Mouse (Mus musculus) adrenal gland, adult (tissue): ENCODE results near the gene Cnnm2.
A peak's percentile ranks its signal among the peaks of the same experiment; 100 is the strongest.

ENCODE experiments used
- DNase-seq, 2 experiments: peaks; one replicate each; pipeline ENCODE4 v3.0.0; 2022 to 2023; ENCODE audit warnings: low spot score in 1 of 2; ENCODE audit not compliant: inconsistent age in 2 of 2

The Cnnm2 gene

DNA sequence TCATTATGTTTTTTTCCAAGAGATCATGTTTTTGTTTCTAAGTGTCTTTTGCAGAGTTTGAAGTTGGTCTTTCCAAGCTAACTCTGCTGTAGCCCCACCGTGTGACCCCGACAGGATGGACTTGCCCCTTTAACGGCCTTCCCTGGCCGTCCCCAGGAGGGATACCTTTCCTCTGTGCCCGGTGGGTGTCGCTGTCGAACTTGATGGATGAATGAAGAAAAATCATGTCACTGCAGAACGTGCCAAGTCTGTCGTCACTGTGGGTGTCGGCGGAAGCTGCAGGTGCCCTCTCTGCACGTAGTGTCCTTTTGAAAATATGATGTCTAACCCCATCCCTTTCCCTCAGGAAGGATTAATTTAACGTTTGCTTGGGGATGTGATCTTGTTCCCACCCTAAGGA is 117.0 kb downstream of the Cnnm2 start:
- DNase-seq = peak; percentile 76 to 88

DNA sequence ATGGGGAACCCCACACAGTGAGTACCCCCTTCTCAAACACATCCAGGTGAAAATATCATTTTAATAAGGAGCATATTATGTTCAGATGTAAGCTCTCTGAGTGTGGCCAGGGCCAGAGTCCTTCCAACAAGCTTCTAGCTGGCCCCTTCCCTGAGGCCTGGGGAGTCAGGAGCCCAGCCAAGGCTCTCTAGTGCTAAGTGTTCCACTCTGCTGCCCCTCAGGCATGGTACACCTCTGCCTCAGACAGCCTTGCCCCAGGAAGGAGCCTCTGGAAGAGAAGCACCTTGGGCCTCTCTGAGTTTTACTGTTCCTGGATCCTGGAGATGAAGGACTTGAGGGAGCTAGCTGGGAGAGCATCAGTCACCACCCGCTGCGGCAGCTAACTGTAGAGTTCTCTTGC is 118.5 kb downstream of the Cnnm2 start:
- DNase-seq = no peak

DNA sequence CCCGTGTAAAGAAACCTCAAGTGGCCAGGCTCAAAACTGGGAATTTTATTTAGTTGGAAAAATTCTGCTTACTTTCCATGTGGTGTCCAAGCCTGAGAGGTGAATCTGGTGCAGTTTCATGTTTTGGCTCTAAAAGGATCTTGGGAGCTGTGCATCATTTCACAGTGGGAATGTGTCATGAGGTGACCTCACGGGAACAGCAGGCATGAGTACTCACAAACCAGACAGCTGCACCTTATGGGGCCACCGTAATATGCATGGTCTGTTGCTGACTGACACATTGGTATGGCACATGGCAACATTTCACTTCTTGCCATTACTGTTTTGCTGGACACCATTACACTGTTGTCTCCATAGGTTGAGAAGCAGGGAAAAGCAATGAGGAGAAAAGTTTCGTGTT is 124.0 kb downstream of the Cnnm2 start:
- no peak for DNase-seq

DNA sequence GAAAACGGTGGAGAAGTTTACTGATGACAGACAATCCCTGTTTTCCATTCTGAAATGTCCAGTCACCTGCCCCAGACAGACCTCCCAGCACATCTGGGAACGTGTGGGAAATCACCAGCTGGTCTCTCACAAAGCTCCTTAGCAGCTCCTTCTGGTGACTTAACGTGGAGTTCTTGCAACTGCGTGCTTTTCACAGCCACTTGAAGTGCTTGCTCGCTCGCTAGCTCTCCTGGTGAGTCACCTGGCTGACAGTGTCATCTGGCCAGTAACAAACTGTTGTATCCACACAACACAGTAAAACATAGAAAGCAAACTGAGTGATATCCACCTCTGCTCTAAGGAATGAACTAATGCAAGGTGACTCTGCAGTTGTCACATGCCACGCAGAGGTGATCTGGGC is 125.4 kb downstream of the Cnnm2 start:
- no peak for DNase-seq

DNA sequence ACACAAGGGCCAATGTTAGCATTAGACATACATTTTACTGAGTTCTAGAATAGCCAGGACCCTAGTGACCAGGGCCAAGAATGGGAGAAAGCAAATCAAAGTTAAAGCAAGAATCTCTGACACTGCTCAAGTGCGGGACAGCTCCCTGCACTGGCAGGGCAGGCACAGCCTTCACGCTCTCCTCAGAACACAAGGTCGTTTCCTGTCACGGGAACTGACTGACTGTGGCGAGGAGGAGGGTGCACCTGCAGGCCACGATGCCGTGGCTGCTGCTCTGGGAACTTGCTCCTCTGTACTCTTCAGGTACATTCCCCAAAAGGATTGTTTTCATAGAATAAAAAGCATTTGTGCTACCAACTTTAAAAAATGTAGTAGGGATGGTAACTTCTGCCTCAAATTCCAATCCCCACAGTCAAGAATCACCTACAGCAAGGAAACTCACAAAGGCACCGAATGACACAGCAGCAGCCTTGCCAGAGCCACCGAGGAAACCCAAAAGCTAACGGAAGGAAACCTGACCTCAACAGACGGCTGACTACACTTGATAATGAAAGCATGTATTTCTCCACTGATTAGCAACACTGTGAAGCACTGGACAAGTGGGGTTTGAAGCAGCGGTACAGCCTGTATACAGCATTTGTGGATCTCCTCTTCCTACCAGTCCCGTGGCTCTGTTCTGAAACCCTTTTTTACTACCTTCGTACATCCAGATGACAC is 126.6 kb downstream of the Cnnm2 start:
- peak in 1 of 2 experiments; percentile 77 for DNase-seq

DNA sequence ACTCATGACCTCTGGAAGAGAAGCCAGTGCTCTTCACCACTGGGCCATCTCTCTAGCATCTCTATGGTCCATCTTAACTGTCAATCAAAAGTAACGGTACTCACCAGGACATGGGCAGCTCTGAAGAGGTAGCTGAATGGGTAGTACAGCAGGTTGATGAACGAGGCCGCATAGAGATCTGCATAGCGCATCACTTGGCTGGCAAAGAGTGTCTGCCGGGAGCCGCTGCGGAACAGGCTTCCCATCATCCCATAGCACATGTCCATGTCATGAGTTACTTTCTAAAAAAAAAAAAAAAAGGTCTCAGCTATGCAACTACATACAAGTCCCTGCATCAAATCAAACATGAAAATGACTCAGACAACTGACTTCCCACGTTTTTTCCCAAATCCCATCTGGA is 128.3 kb downstream of the Cnnm2 start:
- no peak for DNase-seq

DNA sequence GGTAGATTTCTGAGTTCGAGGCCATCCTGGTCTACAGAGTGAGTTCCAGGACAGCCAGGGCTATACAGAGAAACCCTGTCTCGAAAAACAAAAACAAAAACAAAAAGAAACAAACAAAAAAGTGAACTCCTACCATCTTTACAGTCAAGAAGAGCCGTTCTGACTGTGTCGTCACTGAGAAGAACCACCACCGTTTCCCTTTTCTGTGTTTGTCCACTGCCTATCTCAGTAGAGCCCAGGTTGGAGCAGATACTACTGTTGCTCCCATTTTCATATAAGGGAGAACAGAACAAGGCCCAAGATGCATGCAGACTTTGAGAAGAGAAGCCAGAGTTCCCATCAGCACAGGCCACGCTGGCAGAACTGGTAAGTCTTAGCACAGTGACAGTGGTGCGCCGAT is 129.3 kb downstream of the Cnnm2 start:
- DNase-seq = no peak

DNA sequence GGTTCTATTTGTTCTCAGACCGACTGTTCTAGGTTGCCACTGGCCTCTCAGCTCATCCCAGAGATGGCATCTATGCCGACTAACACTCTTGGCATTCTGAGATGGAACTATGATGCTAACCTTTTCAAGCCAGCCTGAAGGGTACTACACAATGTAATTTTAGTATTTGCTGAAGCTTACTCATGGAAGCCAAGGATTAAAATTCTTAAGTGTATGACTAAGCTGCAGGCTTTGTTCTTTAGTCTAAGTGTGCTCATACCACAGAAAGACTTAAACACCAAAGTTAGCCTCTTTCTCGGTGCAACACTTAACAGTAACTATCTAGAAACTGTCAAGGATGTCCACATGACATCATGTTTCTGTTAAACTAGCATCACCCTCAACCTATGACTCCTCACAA is 131.5 kb downstream of the Cnnm2 start:
- DNase-seq = no peak

DNA sequence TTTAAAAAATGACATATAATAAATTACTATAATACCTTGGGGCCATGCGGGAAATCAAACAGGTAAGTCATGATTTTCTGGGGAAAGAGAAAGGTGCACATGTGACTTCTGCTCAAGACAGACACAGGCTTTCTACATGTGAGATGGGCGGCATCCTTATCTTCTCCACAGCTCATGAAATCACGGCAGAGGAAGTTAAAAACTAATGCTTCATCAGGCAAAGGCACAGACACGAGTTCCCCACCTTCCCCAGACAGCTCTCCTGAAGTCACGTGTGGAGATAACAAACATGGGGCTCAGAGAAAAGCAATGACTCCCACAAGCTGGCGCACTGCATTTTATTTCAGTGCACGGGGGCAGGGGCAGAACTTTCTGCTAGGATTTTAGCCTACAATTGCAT is 132.1 kb downstream of the Cnnm2 start:
- no peak for DNase-seq

DNA sequence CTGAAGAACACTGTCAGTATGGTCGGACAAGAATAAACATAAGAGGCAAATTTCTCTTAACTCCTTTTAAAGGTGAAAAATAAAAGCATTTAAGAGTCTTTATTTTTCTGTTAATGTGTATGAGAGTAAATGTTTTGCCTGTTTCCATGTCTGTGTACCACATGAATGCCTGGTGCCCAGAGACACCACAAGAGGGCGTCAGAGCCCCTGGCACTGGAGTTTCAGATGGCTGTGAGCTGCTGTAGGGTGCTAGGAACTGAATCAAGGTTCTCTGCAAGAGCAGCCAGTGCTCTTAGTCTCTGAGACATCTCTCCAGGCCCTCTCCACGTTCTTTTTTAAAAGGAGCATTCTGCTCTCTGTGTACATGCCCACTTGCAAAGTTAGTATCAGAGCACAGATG is 135.7 kb downstream of the Cnnm2 start:
- DNase-seq = no peak

DNA sequence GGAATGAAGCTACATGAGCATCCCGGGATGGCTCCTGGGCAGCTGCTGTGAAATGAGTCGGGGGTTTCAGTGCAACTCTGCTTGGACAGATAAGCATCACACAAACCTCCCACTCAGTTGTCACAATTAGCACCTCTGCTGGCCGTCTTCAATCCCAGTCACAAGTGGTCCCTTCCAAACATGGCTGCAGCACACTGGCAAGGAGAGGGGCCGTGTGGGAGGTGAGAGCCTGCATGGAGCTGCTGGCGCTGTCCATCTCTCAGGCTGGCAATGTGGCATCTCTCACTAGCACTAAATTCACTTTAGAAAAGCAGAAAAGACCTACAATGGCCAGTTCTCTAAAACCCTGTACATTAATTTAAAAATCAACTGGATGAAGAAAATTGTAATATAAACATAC is 136.8 kb downstream of the Cnnm2 start:
- no peak for DNase-seq

DNA sequence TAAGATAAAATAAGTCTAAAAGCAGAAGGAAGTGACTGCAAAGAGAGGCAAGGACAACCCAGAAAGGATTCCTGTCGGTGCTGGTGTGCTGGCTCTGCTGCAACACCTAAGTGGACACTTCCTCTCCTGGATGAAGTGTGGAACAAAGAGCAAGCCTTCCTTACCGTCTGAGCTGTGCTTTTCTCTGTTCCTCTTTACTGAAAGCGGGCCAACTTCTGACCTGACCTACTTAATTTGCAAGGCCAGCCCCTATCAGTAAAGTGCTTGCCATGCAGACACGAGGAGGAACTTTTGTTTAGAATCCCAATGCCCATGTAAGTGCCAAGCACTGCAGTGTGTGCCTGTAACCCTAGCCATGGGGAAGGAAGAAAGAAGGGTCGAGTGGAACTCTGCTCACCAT is 137.9 kb downstream of the Cnnm2 start:
- peak; percentile 78 to 91 for DNase-seq

DNA sequence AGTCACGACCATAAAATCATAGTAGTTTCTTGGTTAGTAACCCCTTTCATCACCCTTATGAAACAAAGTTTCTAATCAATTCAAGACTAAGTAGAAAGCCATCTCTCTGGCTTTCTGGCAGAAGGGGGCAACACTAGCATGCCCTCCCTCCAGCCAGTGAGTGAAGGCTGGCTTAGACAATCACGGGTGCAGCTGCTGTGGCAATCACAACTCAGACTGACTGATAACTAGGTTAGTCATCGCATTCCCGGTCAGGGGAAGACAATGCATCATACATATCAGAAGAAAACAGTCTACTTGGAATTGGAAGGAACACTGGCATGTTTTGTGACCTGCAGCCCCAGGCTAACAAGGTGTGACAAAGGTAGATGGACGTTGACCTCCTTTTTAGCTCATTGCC is 138.5 kb downstream of the Cnnm2 start:
- DNase-seq = peak; percentile 57 to 87

DNA sequence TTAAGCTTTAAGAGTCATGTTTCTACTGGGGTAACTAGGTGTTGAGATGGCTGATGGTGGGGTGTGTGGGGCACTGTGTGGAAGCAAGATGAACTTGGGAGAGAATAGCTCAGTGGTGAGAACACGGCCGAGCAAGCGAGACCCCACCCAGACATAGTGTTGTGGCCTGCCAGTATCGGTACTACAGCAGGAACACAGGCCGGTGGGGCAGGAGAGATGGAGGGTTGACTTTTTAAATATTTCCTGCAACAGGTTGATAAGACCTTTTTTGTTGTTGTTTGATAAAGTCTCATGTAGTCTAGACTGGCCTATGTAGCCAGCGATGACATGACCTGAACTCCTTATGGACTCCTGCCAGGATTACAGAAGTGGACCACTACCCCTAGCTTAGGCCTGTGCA is 139.4 kb downstream of the Cnnm2 start:
- DNase-seq = no peak

DNA sequence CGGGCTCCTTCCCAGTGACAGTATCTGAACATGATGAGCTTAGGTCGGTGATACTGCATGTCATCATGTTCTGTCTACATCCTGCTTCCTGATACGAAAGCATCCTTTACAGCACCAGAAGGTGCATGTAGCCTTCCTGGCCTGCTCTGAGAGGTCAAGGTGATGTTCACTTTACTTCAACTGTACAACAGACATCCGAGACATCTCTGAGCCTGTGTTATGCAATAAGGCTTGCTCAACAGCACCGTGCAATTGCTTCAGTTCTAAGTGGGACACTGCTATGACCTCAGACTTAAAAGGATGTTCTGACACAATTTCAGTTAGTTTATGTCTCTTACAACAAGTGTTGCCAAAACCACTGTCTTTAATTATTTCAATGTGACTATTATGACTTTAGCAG is 139.9 kb downstream of the Cnnm2 start:
- peak; percentile 75 to 94 for DNase-seq

DNA sequence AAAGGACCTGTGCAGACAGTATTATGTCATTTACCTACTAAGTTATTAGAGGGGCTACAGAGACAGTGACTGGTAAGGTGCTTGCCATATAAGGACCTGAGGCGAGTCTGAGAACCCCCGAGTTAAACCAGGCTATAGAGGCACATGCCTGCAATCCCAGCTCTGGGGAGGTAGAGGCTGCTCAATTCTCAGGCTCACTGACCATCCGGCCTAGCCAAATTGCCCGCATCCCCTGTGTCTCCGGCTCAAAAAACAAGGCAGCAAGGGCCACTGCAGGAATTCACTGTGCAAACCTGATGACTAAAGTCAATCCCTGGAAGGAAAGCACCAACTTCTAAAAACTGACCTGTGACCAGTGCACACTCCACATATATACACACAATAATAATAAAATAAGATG is 142.0 kb downstream of the Cnnm2 start:
- DNase-seq = no peak

DNA sequence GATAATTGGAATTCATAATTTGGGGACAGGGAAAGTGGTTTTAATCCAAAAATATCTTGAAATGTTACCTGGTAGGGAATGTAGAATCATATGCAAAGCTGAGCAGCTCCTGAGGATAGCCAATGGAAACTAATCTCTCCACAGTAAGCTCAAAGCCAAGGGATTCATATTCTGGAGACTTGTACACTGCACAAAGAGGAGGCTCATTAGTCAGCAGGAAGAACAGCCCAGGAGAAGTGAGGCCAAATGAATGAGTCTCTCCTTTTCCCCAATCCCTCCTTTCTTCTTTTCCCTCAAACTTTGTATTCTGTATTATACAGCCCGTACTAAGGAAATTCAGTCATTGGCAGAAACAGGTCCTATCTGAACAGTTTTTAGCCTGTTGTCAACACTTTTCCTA is 143.5 kb downstream of the Cnnm2 start:
- DNase-seq = no peak

DNA sequence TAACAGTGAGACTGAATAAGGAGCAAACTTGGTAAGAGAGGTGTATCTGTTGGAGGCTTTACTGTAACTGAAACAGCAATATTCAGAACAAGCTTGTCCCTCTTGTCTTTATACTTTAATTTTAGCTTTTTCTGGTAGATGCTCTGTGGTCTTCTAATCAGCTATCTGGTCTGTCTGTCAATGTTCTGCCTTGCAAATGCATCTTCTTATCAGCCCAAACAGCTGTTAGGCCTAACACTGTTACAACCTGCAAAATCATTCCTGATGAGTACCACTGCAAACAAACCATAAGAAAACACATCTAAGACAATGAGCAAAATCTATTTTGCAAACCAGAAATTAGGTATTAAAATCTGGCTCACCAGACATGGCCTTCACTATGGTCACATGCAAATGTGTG is 144.0 kb downstream of the Cnnm2 start:
- no peak for DNase-seq

DNA sequence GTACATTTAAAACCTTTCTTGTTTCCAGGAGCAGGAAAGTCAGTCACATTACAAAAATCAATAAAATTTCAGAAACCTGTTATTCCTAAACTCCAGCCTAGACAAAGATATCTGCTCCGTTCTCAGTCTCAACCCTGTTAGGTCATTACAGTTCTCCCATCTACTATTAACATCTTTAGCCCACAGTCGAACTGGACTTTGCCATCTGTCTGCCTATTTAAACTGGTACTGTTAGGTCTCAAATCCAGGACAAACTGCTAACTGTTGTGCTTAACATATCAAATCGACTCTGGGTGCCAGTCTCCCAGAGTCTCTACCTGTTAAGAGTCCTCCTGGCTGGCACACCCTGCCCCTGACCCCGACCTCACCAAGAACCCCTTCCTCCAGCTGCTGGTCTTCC is 144.6 kb downstream of the Cnnm2 start:
- no peak for DNase-seq

DNA sequence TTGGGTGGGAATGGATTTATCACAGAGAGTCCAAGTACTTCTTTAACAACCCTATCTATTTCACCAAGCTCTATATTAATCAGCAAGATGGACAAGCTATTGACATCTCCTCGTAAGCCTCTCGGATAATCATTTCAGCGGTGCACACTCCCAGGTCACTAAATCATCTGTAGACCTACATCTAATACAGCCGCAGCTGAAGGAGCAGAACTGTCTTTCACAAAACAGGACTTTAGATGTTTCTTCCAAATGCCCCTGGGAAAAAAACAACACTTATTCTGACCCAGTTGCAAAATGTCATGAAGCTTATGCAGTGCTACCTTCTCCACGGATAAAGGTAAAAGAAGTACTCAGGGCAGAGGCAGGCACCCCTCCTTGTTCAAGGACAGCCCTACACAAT is 146.8 kb downstream of the Cnnm2 start:
- DNase-seq = no peak

DNA sequence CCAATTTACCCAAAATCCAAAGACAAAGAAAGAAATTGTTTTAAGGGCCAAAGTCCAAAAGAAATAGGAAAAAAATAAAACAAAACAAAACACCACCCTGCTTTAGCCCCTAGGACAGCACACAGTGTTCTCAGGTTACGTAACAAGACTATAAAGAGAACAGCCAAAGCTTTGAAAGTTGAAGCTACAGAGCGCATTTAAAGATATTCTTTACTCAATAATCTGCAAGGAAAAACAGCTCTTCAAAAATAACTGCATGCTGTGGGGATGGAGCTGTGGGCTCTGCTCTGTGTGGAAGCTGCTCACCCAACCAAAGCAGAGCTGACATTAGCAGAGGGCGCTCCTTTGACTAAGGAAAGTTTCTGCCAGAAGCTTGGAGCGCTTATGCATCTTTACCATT is 147.6 kb downstream of the Cnnm2 start:
- DNase-seq = peak in 1 of 2 experiments; percentile 73

DNA sequence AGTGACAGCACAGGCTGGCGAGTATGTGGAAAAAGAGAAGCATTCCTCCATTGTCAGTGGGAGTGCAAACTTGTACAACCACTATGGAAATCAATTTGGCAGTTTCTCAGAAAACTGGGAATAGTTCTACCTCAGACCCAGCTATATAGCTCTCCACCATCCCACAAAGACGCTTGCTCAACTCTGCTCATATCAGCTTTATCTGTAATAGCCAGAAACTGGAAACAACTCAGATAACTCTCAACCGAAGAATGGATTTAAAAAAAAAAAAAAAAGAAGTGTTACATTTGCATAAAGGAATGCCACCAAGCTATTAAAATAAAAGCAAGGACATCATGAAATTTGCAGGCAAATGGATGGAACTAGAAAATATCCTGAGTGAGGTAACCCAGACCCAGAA is 150.1 kb downstream of the Cnnm2 start:
- DNase-seq = no peak

DNA sequence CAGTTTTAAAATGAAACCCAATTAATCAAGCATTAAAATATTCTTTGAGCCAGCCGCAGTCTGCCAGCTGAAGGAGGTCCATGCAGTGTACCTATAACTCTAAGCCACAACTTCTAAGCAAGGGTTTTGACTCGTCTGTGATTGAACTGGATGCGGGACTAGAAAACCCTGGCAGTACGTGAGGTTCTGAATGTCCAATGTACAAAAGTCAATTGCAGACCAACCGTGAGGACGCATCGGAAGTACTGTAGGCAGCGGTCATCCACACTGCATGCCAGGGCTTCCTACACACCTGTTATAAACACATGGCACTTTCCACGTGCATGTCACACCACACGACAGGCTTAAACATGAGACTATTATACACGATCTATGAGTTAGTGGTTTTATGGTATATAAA is 152.2 kb downstream of the Cnnm2 start:
- no peak for DNase-seq
